Mouse (Mus musculus): Measurements from ENCODE around the gene Sh3bp5l.

- TF ChIP-seq CTCF (IDR thresholded peaks at IDR 0.05; ENCODE audit: extremely low read depth, insufficient read length, insufficient replicate concordance, low read depth, low read length) (no peak), POLR2A (IDR thresholded peaks at IDR 0.05; ENCODE audit: low read depth, low read length) (no peak)
Measured at GRCm38 (mm10) chr11:58316344-58316743, 14.2 kb upstream of the Sh3bp5l start.
